Mouse (Mus musculus): Measurements from ENCODE around the gene Ninj2.
"Not testable (repeated sequence)": the region's sequence is repeated elsewhere in the genome, so short reads cannot be mapped to it uniquely, and the experiment has no call there.

Ninj2 gene

DNA sequence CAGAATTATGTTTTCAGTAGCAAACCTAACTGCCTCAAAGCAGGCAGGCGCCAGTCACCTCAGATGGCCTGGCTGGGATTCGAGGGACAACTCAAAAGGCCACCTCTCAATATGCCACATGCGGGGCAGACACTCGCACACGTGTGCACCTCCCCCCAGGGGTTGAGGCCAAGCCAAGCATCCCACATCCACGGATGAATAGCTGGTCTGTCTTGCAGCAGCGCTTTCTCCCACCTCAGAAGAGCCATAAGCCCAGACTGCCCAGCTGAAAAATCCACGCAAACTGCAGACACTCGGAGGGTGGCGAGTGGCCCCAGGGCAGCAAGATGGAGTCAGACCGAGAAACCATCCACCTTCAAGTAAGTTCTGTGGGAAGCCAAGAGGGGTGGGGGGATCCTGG, at the start of gene Ninj2:
Gene Ninj2, plus strand, starts transcription at position 251 of the 400 bp plus-strand sequence.
- no peak for DNase-seq (ENCODE audit: extremely low read depth, low read depth)

DNA sequence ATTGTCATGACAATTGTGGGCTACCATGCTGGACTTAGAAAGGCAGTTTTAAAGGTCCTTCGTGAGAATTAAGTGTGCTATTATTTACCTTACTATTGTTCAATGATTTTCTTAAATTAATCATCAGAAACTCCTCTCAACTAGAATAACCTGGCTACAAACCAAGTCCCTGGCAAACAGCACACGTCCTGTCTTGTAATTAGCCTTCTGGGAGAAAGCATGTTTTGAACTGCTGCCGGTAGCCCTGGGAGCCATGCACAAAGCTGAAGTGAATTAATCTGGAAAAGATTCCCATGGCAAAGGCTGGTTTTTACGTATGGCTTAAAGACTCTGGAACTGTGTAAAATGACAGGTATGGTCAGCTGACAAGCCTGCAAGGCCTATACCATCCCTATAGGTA, 47.7 kb upstream of the Ninj2 start:
- DNase-seq (ENCODE audit: extremely low read depth, low read depth): no peak

DNA sequence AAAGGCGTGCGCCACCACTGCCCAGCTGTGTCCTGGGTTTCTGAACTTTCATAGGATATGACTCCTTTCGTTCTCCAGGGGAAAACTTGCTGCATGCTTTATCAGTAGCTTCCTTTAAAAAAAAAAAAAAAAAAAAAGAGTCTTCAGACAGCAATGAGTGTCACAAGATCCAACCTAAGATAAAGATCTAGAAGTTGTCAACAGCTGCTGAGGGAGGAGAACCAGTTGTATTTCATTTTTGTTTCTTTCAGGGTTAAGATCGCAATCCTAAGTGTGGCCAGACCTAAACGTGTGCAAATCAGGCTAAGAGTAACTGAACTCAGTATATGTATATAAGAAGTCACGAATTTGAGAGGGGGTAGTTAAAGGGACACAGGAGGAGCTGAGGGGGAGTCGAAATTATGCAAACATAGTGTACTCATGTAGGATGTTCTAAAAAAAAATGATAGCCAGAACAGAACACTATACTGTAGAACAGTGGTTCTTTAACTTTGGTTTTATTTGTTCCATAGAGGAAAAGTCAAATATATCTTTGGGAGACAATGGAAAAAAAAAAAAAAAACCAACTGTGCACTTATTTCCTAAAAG, 45.4 kb upstream of the Ninj2 start:
- no peak for DNase-seq (ENCODE audit: extremely low read depth, low read depth)

DNA sequence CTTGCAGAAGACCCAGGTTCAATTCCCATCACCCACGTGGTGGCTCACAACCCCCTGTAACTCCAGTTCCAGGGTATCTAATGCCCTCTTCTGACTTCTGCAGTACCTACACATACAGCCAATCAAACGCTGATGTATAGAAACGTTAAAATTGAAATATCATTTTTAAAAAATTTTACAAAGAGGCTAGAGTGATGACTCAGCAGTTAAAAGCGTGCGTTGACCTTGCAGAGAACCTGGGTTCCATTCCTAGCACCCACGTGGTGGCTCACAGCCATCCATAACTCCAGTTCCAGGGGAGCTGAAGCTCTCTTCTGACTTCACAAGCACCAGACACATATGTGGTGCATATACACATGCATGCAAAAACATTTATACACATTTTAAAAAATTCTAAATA, 38.7 kb upstream of the Ninj2 start:
- DNase-seq (ENCODE audit: extremely low read depth, low read depth): no peak

DNA sequence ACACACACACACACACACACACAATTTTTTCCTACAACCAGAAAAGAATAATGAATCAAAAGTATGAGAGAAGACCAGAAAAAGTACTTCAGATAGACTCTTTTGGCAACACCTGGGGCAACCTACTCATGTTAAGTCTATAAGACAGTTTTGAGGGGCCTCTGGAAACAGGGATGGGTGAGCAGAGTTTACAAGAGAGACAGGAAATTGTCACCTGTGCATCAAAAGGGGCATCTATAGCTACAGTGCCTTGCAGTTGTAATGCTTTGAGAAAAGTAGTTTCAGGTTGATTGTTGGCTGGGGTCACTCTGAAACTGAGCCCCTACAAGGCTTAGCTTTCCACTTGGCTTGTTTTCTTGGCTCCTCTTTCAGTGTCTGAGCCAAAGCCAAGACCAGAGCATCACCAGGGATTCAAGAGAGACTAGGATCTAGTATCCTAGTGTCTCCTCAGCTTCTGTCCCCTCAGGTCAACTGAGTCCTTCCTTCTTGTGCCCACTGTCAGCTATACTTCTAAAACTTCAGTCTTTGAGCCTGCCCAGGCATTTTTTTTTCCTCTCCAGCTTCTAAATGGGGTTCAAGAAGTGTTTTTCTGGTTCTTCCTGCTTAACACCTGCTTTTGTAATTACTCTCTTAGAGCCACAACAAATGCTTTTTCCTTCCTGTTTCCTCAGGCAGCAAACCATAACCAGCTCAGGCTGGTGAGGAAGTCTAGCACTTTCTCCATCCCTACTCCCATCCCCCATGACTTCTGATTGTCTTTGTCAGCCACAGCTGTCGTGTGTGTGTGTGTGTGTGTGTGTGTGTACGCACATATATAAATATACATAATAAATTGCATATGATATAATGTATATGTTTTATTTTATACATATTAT, 37.2 kb upstream of the Ninj2 start:
- DNase-seq (ENCODE audit: extremely low read depth, low read depth): no peak

DNA sequence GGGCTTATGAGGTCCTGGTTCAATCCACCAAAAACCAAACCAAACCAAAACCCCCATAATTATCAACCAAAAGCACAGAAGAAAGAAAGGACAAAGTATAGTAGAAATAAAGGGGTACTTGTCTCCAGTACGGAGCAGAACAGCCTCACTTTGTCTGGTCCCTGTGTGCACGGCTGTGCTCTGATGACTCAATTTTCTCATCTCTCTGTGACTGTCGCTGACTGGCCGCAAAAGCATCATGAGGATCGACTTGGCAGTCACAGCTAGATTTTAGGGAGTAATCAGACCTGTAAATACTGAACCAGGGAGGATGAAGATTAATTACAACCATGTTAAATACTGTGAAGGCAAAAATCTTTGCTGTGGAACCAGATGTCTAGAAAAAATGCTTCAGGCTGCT, 30.2 kb upstream of the Ninj2 start:
- no peak for DNase-seq (ENCODE audit: extremely low read depth, low read depth)

DNA sequence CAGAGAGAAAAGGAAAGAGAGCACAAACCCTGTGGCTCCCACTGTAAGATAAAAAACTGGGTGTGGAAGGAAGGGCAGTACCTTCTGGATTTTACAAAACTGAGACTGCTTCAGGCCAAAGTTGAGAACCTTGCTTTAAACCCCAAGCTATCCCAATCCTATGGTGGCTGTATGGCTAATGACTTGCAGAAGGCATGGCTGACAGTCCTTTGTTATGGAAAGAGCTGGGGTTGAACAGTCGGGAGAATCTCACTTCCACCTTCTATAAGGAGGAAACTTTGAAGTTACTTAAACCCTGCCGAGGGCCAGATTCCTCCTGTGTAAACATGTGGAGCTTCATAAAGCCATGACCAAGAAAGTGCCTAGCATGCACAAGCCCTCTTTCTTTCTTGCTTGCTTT, 28.5 kb upstream of the Ninj2 start:
- no peak for DNase-seq (ENCODE audit: extremely low read depth, low read depth)

DNA sequence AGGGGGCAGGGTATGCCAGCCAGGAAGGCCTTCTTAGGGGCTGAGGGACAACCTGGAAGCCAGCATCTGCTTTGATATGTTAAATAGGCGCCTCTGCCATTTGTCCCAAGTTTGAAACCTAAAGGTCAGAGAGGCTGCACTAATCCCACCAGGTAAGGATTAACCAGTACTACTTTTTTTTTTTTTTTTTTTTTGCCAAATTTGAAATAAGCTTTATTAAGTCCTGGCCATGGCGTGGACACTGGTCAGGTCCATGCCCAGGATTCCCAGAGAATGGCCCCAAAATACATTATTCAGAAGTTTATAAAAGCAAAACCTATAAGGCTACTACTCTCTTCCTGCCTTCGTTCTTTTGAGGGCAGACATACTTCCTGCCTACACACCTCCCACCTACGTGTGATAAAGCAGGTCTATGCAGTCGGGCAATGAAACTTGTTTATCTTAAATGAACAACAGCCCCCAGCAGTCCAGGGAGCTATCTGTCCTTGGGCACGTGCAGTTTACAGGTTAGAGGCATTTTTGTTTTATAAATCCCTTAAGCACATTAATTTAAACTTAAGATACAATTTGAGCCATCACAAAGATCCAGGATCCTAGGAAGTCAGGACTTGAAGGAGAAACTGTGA, 27.5 kb upstream of the Ninj2 start:
- DNase-seq (ENCODE audit: extremely low read depth, low read depth): no peak

DNA sequence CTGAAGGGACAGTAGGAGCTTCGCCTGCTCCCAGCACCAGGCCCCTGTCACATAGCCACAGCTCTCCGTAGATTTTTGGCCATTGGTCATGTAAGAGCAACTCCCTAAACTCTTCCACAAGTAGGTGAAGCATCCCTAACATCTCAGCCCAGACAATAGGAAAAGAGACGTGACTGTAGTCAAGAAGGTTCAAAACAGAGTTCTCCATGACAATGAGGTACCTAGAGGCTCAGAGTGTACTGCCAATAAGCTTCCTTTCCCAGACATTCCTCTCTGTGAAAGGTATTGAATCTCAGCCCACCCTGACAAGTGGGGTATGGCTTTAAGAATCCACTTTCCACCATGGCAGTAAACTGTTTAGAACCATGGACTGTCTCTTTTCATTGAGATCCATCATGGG, 23.6 kb upstream of the Ninj2 start:
- no peak for DNase-seq (ENCODE audit: extremely low read depth, low read depth)

DNA sequence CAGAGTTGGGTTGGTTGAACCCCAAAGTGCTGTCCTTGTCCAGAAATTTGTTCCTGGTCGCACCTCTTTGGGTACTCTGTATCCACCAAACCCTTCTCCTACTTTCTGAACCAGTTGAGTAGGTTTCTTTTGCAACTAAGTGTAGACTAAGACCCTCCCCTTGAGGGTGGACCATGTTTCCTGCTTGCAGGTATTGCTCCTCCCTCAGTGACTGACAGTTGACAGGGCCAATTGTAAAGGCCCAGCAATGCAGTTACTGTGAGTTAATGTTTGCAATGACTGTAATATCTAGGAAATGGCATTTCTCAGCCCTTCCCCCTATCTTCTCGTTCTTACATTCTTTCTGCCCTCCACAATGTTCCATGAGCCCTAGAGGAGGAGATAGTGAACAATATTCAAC, 20.5 kb upstream of the Ninj2 start:
- DNase-seq (ENCODE audit: extremely low read depth, low read depth): no peak

DNA sequence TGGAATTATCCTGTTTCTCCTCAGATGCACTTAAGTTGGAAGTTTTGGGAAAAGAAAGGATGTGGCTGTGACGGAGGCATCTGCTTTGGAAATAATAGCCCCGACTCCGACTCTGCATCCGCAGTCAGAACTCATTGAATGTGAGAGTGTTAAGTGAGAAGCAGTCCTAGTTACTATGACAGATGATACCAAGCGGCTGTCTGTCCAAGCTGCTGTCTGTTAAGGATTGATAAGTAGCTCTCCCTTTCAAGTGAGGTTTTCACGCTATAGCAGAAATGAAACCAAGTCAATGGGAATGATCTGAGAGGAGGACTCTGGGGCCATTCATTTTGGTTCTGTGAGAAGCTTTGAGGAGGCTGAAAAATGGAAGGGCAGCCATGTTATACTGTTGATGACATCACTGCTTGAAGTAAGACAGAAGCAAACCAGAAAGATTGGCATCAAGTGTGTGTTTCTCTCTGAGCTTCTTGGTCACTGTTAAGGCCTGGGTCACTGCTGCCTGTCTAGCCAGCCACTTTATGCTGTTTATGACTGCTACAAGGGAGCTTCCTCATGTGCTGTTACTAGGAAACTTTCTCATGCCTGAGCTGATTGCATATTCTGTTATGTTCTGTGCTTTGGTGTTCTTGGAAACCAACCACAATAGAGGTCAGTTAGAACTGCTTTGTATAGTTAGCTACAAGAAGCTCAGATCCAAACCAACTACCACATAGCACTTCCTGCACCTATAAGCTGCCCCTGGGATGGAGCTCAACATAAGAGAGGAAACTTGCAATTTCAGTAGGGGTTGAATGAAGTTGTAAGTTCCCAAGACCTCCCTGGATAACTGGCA, 16.3 kb upstream of the Ninj2 start:
- no peak for DNase-seq (ENCODE audit: extremely low read depth, low read depth)

DNA sequence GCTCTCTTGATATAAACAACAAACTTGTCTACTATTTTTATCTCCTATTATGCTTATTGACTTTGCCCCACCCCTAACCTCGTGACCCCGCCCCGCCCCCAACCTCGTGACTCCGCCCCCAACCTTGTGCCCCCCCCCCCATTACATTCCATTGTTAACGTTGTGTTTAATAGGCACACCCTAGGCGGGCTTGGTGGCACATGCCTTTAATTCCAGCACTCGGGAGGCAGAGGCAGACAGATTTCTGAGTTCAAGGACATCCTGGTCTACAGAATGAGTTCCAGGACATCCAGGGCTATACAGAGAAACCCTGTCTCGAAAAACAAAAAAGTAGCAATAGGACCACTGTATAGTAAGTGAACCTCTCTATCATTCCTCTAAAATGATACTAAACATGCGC, 13.6 kb upstream of the Ninj2 start:
- no peak for DNase-seq (ENCODE audit: extremely low read depth, low read depth)

DNA sequence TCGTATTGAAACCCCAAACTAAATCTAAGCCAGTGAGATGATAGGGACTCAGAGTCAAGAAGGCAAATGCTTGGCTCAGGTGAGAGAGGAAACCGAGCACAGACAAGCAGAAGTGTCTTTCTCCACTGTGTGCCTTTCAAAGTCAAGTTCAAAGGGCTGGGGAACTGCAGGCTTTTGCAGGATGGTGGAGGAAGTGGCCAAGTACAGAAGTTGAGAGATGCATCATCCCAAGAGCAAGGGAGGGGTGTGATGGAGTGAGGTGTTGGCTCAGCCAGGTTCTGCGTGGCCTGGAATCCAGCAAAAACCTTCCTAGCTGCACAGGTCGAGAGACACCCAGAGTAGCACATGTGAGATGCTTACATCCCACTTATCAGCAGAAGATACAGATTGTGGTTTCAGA, 11.6 kb upstream of the Ninj2 start:
- DNase-seq (ENCODE audit: extremely low read depth, low read depth): no peak

DNA sequence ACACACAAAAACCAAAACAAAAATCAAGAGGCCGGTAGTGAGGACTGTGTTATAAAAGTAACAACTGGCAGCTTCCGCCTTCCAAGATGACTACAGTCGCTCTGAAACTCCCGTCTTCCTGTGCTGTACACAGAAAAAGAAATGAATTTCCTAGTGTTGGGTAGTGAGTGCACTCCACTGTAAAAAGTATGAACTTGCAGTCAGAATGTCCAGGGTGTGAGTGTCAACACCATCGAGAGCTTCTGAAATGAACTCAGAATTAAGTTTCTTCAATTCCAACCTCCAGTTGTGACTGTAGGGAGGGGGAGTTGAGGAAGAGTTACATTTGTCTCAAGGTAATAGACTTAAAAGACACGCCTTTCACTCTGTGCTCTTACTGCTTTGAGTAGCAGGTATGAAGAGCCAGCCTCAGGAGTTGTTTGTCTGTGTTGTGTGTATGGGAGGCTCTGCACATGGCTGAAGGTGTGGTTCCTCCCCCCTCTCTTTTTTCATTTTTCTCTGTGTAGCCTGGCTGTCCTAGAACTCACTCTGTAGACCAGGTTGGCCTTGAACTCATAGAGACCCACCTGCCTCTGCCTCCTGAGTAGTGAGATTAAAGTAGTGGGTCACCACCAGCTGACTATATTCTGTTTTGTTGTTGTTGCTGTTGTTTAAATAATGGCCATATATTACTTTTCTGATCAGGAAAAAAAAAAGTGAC, 10.7 kb upstream of the Ninj2 start:
- DNase-seq (ENCODE audit: extremely low read depth, low read depth): no peak

DNA sequence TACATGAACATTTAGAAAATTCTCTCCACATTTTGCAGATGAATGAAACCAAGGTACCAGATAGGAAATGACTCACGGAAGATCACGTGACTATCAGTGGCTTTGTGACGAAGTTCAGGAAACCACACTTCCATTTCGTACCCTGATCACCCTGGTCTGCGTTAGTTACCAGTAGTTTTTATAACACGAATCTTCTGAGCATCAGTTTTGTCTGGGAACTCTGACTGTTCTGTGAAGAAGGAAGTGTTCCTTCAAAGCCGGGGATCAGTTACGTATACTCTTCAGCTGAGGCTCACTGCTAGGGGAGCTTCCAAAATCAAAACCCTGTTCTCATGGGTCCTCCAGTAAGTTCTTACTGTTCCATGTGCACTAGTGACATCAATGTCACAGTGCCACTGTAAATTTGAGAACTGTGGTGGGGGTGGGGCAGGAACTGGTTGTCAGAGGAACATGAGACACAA, 10.2 kb upstream of the Ninj2 start:
- peak; percentile 26 for DNase-seq (ENCODE audit: extremely low read depth, low read depth)

DNA sequence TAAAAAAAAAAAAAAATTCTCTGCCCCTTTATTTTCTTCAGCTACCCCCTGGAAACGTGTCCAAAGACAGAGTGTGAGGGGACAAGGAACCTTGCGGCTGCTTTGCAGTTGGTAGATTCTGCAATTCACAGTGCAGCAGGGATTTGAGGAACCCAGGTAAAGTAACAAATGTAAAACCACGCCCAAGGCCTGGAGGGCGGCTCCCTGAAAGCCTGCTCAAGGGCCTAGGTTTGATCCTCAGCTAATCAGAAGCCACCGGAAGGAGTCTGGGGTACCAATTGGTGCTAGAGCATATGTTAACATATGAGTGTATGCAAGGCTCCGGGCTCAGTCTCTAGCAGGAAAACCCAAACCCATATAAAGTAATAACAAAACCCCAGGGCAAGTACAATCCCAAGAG, 9.7 kb upstream of the Ninj2 start:
- no peak for DNase-seq (ENCODE audit: extremely low read depth, low read depth)

DNA sequence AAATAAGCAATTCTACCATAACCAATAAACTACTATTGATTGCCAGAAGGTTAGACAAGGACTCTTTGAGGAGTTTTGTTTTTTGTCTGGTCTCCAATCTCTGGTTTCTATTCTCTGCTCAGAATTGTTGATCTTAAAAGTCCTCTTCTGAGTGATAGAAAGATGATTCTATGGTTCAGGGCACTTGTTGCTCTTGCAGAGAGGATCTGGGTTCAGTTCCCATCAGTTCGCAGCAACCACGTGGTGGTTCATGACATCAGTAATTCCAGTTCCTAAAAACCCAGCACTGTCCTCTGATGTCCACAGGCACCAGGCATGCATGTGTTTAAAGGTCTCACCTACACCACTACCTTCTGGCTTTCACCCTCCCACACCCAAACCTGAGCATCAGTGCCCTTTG, 8.2 kb upstream of the Ninj2 start:
- DNase-seq (ENCODE audit: extremely low read depth, low read depth): no peak

DNA sequence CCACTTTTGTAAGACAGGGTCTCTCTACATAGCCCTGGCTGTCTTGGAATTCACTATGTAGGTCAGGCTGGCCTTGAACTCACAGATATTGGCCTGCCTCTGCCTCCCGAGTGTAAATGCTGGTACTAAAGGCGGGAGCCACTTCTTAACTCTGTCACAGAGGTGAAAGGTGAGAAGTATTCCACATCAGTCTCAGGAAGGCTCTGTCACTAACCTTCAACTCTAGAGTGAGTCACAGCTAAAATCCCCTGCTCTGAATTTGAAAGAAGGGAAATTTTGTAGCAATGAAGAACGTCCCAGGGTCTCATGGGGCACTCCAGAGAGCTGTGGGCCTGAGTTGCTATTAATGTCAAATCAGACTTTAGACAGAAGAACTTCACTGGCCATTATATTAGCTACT, 7.3 kb upstream of the Ninj2 start:
- DNase-seq (ENCODE audit: extremely low read depth, low read depth): no peak

DNA sequence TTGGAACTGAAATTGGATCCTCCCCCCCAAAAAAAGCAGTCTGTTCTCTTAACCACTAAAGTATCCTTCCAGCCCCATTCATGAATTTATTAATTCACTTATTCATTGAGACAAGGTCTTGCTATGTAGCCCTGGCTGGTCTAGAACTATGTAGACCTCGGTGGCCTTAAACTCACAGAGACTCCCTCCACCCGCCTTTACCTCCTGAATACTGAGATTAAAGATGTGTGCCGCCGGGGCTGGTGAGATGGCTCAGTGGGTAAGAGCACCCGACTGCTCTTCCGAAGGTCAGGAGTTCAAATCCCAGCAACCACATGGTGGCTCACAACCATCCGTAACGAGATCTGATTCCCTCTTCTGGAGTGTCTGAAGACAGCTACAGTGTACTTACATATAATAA, 6.1 kb upstream of the Ninj2 start:
- DNase-seq (ENCODE audit: extremely low read depth, low read depth): not testable (repeated sequence)

DNA sequence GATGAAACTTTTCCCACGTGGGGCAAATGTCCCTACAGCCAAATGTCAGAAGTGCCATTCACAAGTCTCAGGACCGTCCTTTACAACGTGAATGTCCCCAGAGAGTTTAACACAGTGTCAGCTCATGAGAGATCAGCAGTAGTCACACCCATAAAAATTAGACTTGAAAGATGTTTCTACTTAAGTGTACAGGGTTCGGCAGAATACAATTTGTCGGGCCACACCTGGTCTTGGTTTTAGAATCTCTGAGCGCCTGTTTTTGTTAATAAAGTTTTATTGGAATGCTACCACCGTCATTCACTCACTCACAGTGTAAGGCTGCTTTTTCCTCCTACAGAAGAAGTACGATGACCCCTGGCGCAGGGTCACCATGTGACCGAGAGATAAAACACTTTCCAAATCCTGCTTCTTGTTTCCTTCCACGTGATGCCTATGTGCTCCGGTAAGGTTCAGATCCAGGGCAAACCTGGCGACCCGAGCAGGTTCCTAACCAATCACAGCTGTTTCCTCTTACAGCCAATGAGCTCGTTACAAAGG, 2.4 kb upstream of the Ninj2 start:
- no peak for DNase-seq (ENCODE audit: extremely low read depth, low read depth)

DNA sequence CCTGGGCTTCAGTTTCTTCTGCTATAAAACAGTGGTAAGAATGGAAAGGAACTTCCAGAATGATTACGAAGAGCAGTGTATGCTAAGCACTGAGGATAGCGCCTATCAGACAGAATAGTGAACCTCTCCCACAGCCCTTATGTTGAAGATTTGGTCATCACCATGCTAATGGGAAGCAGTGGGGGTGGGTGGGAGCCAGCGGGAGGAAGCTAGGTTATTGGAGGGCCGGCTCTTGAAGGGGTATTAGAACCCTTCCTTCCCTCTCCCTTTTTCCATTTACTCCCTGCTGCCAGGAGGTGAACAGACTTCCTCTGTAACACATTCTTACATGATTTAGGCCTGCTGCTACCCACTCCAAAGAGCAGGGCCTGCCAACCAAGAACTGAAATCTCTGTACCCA, 1.2 kb upstream of the Ninj2 start:
- DNase-seq (ENCODE audit: extremely low read depth, low read depth): no peak

Data from MEL-GATA-1-ER (cell line).